9 mouse cellular contexts compared by ENCODE assay signal in genomic region chr1:44101448-44102225, GRCm38 (mm10). TPM values are rescaled to one million over a fixed set of nuclear protein-coding genes. Genes with fewer than 3 reads are reported as not detected.
DNase-seq lines count a peak whose midpoint lies in the region; ATAC-seq lines count a peak whose summit lies in the region.
"Had no signal": no experiment of that assay in that cellular context is flagged by ENCODE, and none has a peak within 500 bp of the region (broad histone marks: within the 10 kb centered on the region; RNA-seq: fewer than 3 reads in every experiment).

No protein-coding gene starts in this region.

- H3K4me3 ChIP-seq in liver, embryonic 16.5 days (ENCODE audit: low read depth, low read length): peak overlapping the region; percentile 89
- H3K4me3 ChIP-seq in neural tube, embryonic 11.5 days (ENCODE audit: low read depth, low read length): peak overlapping the region; percentile 74

- no peaks in the 10 kb centered on the region for H3K27me3 ChIP-seq in liver, embryonic 16.5 days (ENCODE audit: control insufficient read depth, insufficient read depth, low read depth, low read length)
- H3K27me3 ChIP-seq in neural tube, embryonic 11.5 days (ENCODE audit: control insufficient read depth, insufficient read depth, low read length): no peaks in the 10 kb centered on the region

- H3K4me1 ChIP-seq in liver, embryonic 16.5 days (ENCODE audit: control insufficient read depth, low read depth, low read length): peaks cover 7% of the 10 kb centered on the region
- no peaks in the 10 kb centered on the region for H3K4me1 ChIP-seq in neural tube, embryonic 11.5 days (ENCODE audit: control insufficient read depth, insufficient read depth, low read length)

- H3K9ac ChIP-seq in liver, embryonic 16.5 days (ENCODE audit: low read depth, low read length): peak overlapping the region; percentile 94
- H3K9ac ChIP-seq in neural tube, embryonic 11.5 days (ENCODE audit: low read length): peak overlapping the region; percentile 82

- H3K4me2 ChIP-seq in liver, embryonic 16.5 days (ENCODE audit: low read depth, low read length): peak overlapping the region; percentile 64
- H3K4me2 ChIP-seq in neural tube, embryonic 11.5 days (ENCODE audit: low read depth): peak overlapping the region; percentile 57

- peak overlapping the region; percentile 98 for H3K27ac ChIP-seq in liver, embryonic 16.5 days (ENCODE audit: low read length)
- H3K27ac ChIP-seq in neural tube, embryonic 11.5 days (ENCODE audit: low read depth, low read length): peak overlapping the region; percentile 80

- ATAC-seq in liver, embryonic 16.5 days (ENCODE audit: low read depth): peak; percentile 70
- peak; percentile 80 for ATAC-seq in neural tube, embryonic 11.5 days (ENCODE audit: insufficient read depth, low FRiP score, low TSS enrichment)

- no peaks in the 10 kb centered on the region for H3K36me3 ChIP-seq in liver, embryonic 16.5 days (ENCODE audit: control insufficient read depth, insufficient read depth)
- H3K36me3 ChIP-seq in neural tube, embryonic 11.5 days (ENCODE audit: control insufficient read depth, insufficient read depth, low read length): no peaks in the 10 kb centered on the region

- under 1% methylated on average over 54 of the region's 55 CpGs for WGBS in liver, embryonic 16.5 days (ENCODE audit: insufficient replicate concordance)
- WGBS in neural tube, embryonic 11.5 days: under 1% methylated on average over 55 of the region's 55 CpGs

- DNase-seq in 3T3-L1 (ENCODE audit: low read depth, low spot score): peak; percentile 56
- peak; percentile 49 for DNase-seq in MEL-GATA-1-ER (ENCODE audit: extremely low read depth, low read depth)
- DNase-seq in cerebellum, postnatal 10 days: peak; percentile 47 to 59
- DNase-seq in heart, adult 18-20 months: peak; percentile 13 to 41
- DNase-seq in kidney, adult 8-10 months: peak; percentile 15 to 24
- no peak for DNase-seq in neural tube, embryonic 11.5 days (ENCODE audit: low spot score)
- peak; percentile 79 for DNase-seq in thymus, postnatal 0 days (ENCODE audit: low spot score)

- H3K9me3 ChIP-seq in liver, embryonic 16.5 days (replicated peaks; ENCODE audit: control insufficient read depth, low read length): no peaks in the 10 kb centered on the region
- H3K9me3 ChIP-seq in neural tube, embryonic 11.5 days (ENCODE audit: control insufficient read depth, low read length): no peaks in the 10 kb centered on the region

RNA-seq across cellular contexts. Expression of gene Tex30, which starts 0.6 kb away (rescaled TPM):
- total RNA-seq in heart, adult 18-20 months (2021): 10 to 100 TPM in 1 of 2 experiments, 1 to 10 TPM in 1; 8.3 to 10.4 TPM
- polyA plus RNA-seq in liver, embryonic 16.5 days (2015; fragmentation: Nextera tagmentation; extraction: Ambion mirVana): 35.4 and 44.3 TPM in 2 replicates
- 93.6 and 106 TPM in 2 replicates for polyA plus RNA-seq in neural tube, embryonic 11.5 days (2014; fragmentation: Nextera tagmentation; extraction: Ambion mirVana)
- 154 and 161 TPM in 2 replicates for polyA plus RNA-seq in thymus, postnatal 0 days (2015; fragmentation: Nextera tagmentation; extraction: Ambion mirVana)

RNA-seq across cellular contexts. Expression of gene Kdelc1, which starts 17.0 kb away (rescaled TPM):
- total RNA-seq in heart, adult 18-20 months (2021): 10 to 100 TPM; 15.6 to 16.9 TPM
- polyA plus RNA-seq in liver, embryonic 16.5 days (2015; fragmentation: Nextera tagmentation; extraction: Ambion mirVana): 13.8 and 15.0 TPM in 2 replicates
- 59.1 and 60.3 TPM in 2 replicates for polyA plus RNA-seq in neural tube, embryonic 11.5 days (2014; fragmentation: Nextera tagmentation; extraction: Ambion mirVana)
- 25.2 and 29.0 TPM in 2 replicates for polyA plus RNA-seq in thymus, postnatal 0 days (2015; fragmentation: Nextera tagmentation; extraction: Ambion mirVana)

RNA-seq across cellular contexts. Expression of gene Bivm, which starts 17.1 kb away (rescaled TPM):
- 10 to 100 TPM in 1 of 2 experiments, 1 to 10 TPM in 1; 8.9 to 11.2 TPM for total RNA-seq in heart, adult 18-20 months (2021)
- polyA plus RNA-seq in liver, embryonic 16.5 days (2015; fragmentation: Nextera tagmentation; extraction: Ambion mirVana): 3.5 and 4.0 TPM in 2 replicates
- polyA plus RNA-seq in neural tube, embryonic 11.5 days (2014; fragmentation: Nextera tagmentation; extraction: Ambion mirVana): 31.1 and 31.2 TPM in 2 replicates
- 10.1 and 10.3 TPM in 2 replicates for polyA plus RNA-seq in thymus, postnatal 0 days (2015; fragmentation: Nextera tagmentation; extraction: Ambion mirVana)

RNA-seq across cellular contexts. Expression of gene Gm8251, which starts 39.9 kb away (rescaled TPM):
- not detected for total RNA-seq in heart, adult 18-20 months (2021)
- 0.12 and 0.19 TPM in 2 replicates for polyA plus RNA-seq in liver, embryonic 16.5 days (2015; fragmentation: Nextera tagmentation; extraction: Ambion mirVana)
- 0.16 and 0.18 TPM in 2 replicates for polyA plus RNA-seq in neural tube, embryonic 11.5 days (2014; fragmentation: Nextera tagmentation; extraction: Ambion mirVana)
- 0.17 and 0.20 TPM in 2 replicates for polyA plus RNA-seq in thymus, postnatal 0 days (2015; fragmentation: Nextera tagmentation; extraction: Ambion mirVana)
- total RNA-seq: gastrocnemius, postnatal 4 days had no signal

RNA-seq across cellular contexts. Expression of gene Ercc5, which starts 45.9 kb away (rescaled TPM):
- total RNA-seq in heart, adult 18-20 months (2021): 10 to 100 TPM; 14.8 to 16.2 TPM
- 4.0 and 4.6 TPM in 2 replicates for polyA plus RNA-seq in liver, embryonic 16.5 days (2015; fragmentation: Nextera tagmentation; extraction: Ambion mirVana)
- 38.7 and 39.5 TPM in 2 replicates for polyA plus RNA-seq in neural tube, embryonic 11.5 days (2014; fragmentation: Nextera tagmentation; extraction: Ambion mirVana)
- 13.3 TPM in 2 replicates for polyA plus RNA-seq in thymus, postnatal 0 days (2015; fragmentation: Nextera tagmentation; extraction: Ambion mirVana)
